In genomic region chr13:85770538-85770937, GRCm38 (mm10) we compare ENCODE assay signal across 28 mouse cellular contexts.
DNase-seq lines count a peak whose midpoint lies in the region; ATAC-seq and TF ChIP-seq lines count a peak whose summit lies in the region.
"Had no signal": no experiment of that assay in that cellular context is flagged by ENCODE, and none has a peak within 500 bp of the region (broad histone marks: within the 10 kb centered on the region; RNA-seq: fewer than 3 reads in every experiment).

No protein-coding gene starts in this region.

- H3K36me3 ChIP-seq in limb, embryonic 14.5 days (ENCODE audit: control insufficient read depth, insufficient read depth, low read length) = no peaks in the 10 kb centered on the region
- H3K36me3 ChIP-seq: hindbrain, embryonic 10.5 days; intestine, embryonic 15.5 days; neural tube, embryonic 15.5 days; stomach, embryonic 15.5 days had no signal

- H3K9ac ChIP-seq in limb, embryonic 14.5 days (ENCODE audit: low read depth, low read length, severe bottlenecking) = no peak overlapping the region
- H3K9ac ChIP-seq: intestine, embryonic 15.5 days; liver, postnatal 0 days; neural tube, embryonic 15.5 days; stomach, embryonic 15.5 days had no signal

- no peaks in the 10 kb centered on the region for H3K9me3 ChIP-seq in limb, embryonic 14.5 days (ENCODE audit: control insufficient read depth, low read length)
- H3K9me3 ChIP-seq: hindbrain, embryonic 10.5 days; intestine, embryonic 15.5 days; neural tube, embryonic 15.5 days; stomach, embryonic 15.5 days had no signal

- H3K4me1 ChIP-seq in limb, embryonic 14.5 days (ENCODE audit: control insufficient read depth, insufficient read depth, low read length) = no peaks in the 10 kb centered on the region
- H3K4me1 ChIP-seq: intestine, embryonic 15.5 days; neural tube, embryonic 15.5 days; stomach, embryonic 15.5 days had no signal

- DNase-seq in cerebellum, postnatal 10 days = peak; percentile 5 to 10
- DNase-seq in cerebellum, adult 18-20 months = no peak
- peak; percentile 9 to 22 for DNase-seq in layer of hippocampus, adult 2 months (ENCODE audit: low spot score in 2 of 2)
- no peak for DNase-seq in layer of hippocampus, postnatal 25 days (ENCODE audit: extremely low spot score in 1 of 2, low spot score in 1 of 2)
- peak; percentile 2 for DNase-seq in right cerebral cortex, adult 18-20 months
- no peak for DNase-seq in right cerebral cortex, adult 2 months (ENCODE audit: low spot score in 2 of 2)
- peak; percentile 6 for DNase-seq in limb, embryonic 14.5 days (ENCODE audit: low spot score)
- no peak for DNase-seq in heart, adult 11 months
- DNase-seq: adrenal gland, postnatal 10 days; cerebellum, adult 9-11 months; gastrocnemius, adult 2 months; heart, postnatal 10 days; kidney, adult 8-10 months; kidney, postnatal 10 days; liver, postnatal 0 days; thymus, adult 18-20 months; thymus, postnatal 36 days had no signal

- no peak for TF ChIP-seq CTCF in layer of hippocampus, adult 2 months (conservative IDR thresholded peaks at IDR 0.05)

- H3K4me2 ChIP-seq in limb, embryonic 14.5 days (replicated peaks; ENCODE audit: low read depth, low read length, severe bottlenecking) = no peak overlapping the region
- H3K4me2 ChIP-seq: heart, embryonic 11.5 days; intestine, embryonic 15.5 days; liver, embryonic 11.5 days; neural tube, embryonic 15.5 days; stomach, embryonic 15.5 days had no signal

- H3K4me3 ChIP-seq in layer of hippocampus, adult 2 months = no peak overlapping the region
- no peak overlapping the region for H3K4me3 ChIP-seq in limb, embryonic 14.5 days (replicated peaks; ENCODE audit: low read length)
- H3K4me3 ChIP-seq: gastrocnemius, adult 2 months; hindbrain, embryonic 10.5 days; intestine, embryonic 15.5 days; neural tube, embryonic 15.5 days; stomach, embryonic 15.5 days had no signal

- TF ChIP-seq POLR2A in limb, embryonic 14.5 days (IDR thresholded peaks at IDR 0.05; ENCODE audit: borderline replicate concordance, extremely low read depth, insufficient read depth, insufficient read length) = no peak

- no peaks in the 10 kb centered on the region for H3K27me3 ChIP-seq in limb, embryonic 14.5 days (ENCODE audit: control insufficient read depth, insufficient read depth, low read length)
- H3K27me3 ChIP-seq: intestine, embryonic 15.5 days; neural tube, embryonic 15.5 days; stomach, embryonic 15.5 days had no signal

- no peak overlapping the region for H3K27ac ChIP-seq in layer of hippocampus, adult 2 months
- H3K27ac ChIP-seq in limb, embryonic 14.5 days (replicated peaks; ENCODE audit: low read depth, low read length) = no peak overlapping the region
- H3K27ac ChIP-seq: gastrocnemius, adult 2 months; hindbrain, embryonic 10.5 days; intestine, embryonic 15.5 days; macrophage; neural tube, embryonic 15.5 days; stomach, embryonic 15.5 days had no signal

- no peak for ATAC-seq in limb, embryonic 14.5 days (ENCODE audit: low FRiP score, low read depth)
- ATAC-seq: activated CD4-positive, CD25-positive, alpha-beta regulatory T cell, adult 4 months; hindbrain, embryonic 16.5 days; intestine, embryonic 15.5 days; liver, postnatal 0 days; lung, postnatal 0 days; midbrain, embryonic 16.5 days had no signal

Comparison
In these comparisons a context has a peak if more than half of its experiments do, and no peak if none do; other contexts are left out.
1. DNase-seq: peak in cerebellum, postnatal 10 days (2 of 2), layer of hippocampus, adult 2 months (2 of 2), right cerebral cortex, adult 18-20 months (single experiment) and limb, embryonic 14.5 days (single experiment); none in cerebellum, adult 18-20 months (0 of 2), layer of hippocampus, postnatal 25 days (0 of 2), right cerebral cortex, adult 2 months (0 of 2) and heart, adult 11 months (single experiment).